Mouse (Mus musculus) forebrain, embryonic 13.5 days (tissue): ENCODE data around the gene Cyp3a16. TPM values are rescaled to one million over a fixed set of nuclear protein-coding genes. Genes with fewer than 3 reads are reported as not detected.
"Not testable (repeated sequence)": the region's sequence is repeated elsewhere in the genome, so short reads cannot be mapped to it uniquely, and the experiment has no call there.

Experiments used
- ATAC-seq: fragments of 200-750 bp; cut with Nextera tagmentation; 2 replicates; pipeline ENCODE4 v1.8.0; 2017
- H3K27ac ChIP-seq: fragments of 300-500 bp; sonication (generic); 2 replicates; pipeline ENCODE4 v1.5.1; 2015; ENCODE audit warnings: inconsistent platforms, mild to moderate bottlenecking, moderate library complexity
- H3K27me3 ChIP-seq: fragments of 300-500 bp; sonication (generic); 2 replicates; pipeline ENCODE4 v1.6.1; 2015; ENCODE audit warnings: mild to moderate bottlenecking, inconsistent platforms
- H3K36me3 ChIP-seq: fragments of 300-500 bp; sonication (generic); 2 replicates; pipeline ENCODE4 v1.6.1; 2015; ENCODE audit warnings: mild to moderate bottlenecking, inconsistent platforms; ENCODE audit not compliant: poor library complexity, severe bottlenecking
- H3K4me1 ChIP-seq: fragments of 300-500 bp; sonication (generic); 2 replicates; pipeline ENCODE4 v1.6.1; 2015; ENCODE audit warnings: inconsistent platforms
- H3K4me2 ChIP-seq: fragments of 300-500 bp; sonication (generic); 2 replicates; pipeline ENCODE4 v1.6.1; 2015; ENCODE audit warnings: inconsistent platforms, mild to moderate bottlenecking, moderate library complexity
- H3K4me3 ChIP-seq: fragments of 300-500 bp; sonication (generic); 2 replicates; pipeline ENCODE4 v1.5.1; 2015; ENCODE audit warnings: mild to moderate bottlenecking, inconsistent platforms
- H3K9ac ChIP-seq: fragments of 300-500 bp; sonication (generic); 2 replicates; pipeline ENCODE4 v1.6.1; 2015; ENCODE audit warnings: mild to moderate bottlenecking, inconsistent platforms
- H3K9me3 ChIP-seq: fragments of 300-500 bp; sonication (generic); replicated peaks from 2 replicates; pipeline ENCODE4 v1.6.1; 2016; ENCODE audit warnings: inconsistent platforms
- WGBS: fragments of 180-500 bp; shearing (Covaris S2); methylation state at CpG from one replicate; pipeline ENCODE4 v1.1.7; 2015; 5-methylcytosine and 5-hydroxymethylcytosine counted together
- polyA plus RNA-seq: library from polyadenylated mRNA; unstranded; fragments of >200 nt; fragmentation: Nextera tagmentation; extraction: Ambion mirVana; gene quantifications from 2 replicates; pipeline ENCODE4 v1.2.1, GENCODE M21; 2015

Cyp3a16 gene
- polyA plus RNA-seq, result not detected in 2 replicates

- peaks cover 36% of the 10 kb centered on the region for H3K9me3 ChIP-seq
- not testable (repeated sequence) for H3K27me3 ChIP-seq, H3K36me3 ChIP-seq, H3K4me1 ChIP-seq, H3K4me3 ChIP-seq, H3K9ac ChIP-seq, ATAC-seq, H3K4me2 ChIP-seq, H3K27ac ChIP-seq
- 64% methylated on average over 2 of the region's 2 CpGs for WGBS
Measured at GRCm38 (mm10) chr5:145469623-145470022, at the start of gene Cyp3a16. TSS of gene Cyp3a16 (minus strand) at chr5:145469723.

GRCm38 (mm10) chr5:145490300-145490699, 20.8 kb upstream of the Cyp3a16 start:
- H3K36me3 ChIP-seq, result no peaks in the 10 kb centered on the region
- H3K9me3 ChIP-seq, result no peaks in the 10 kb centered on the region
- H3K4me1 ChIP-seq, result no peaks in the 10 kb centered on the region
- no peak overlapping the region for H3K27ac ChIP-seq
- WGBS, result no CpG with 5 or more reads among the region's 6 CpGs
- H3K4me3 ChIP-seq, result no peak overlapping the region
- H3K9ac ChIP-seq, result no peak overlapping the region
- no peaks in the 10 kb centered on the region for H3K27me3 ChIP-seq
- no peak overlapping the region for H3K4me2 ChIP-seq
- no peak for ATAC-seq

- 65% methylated on average over 5 of the region's 5 CpGs for WGBS
- no peaks in the 10 kb centered on the region for H3K36me3 ChIP-seq
- H3K9me3 ChIP-seq, result peaks cover 43% of the 10 kb centered on the region
- H3K4me1 ChIP-seq, result no peaks in the 10 kb centered on the region
- H3K27me3 ChIP-seq, result no peaks in the 10 kb centered on the region
- no peak for ATAC-seq
- H3K4me2 ChIP-seq, result no peak overlapping the region
- no peak overlapping the region for H3K4me3 ChIP-seq
- H3K27ac ChIP-seq, result no peak overlapping the region
- H3K9ac ChIP-seq, result no peak overlapping the region
Measured at GRCm38 (mm10) chr5:145464304-145465088, 5.0 kb downstream of the Cyp3a16 start.

- 77% methylated on average over 4 of the region's 4 CpGs for WGBS
- Histone ChIP-seq H3K27me3 (no peaks in the 10 kb centered on the region), H3K4me2 (no peak overlapping the region), H3K9ac (no peak overlapping the region), H3K27ac (no peak overlapping the region), H3K36me3 (no peaks in the 10 kb centered on the region), H3K9me3 (peaks cover 47% of the 10 kb centered on the region), H3K4me1 (no peaks in the 10 kb centered on the region), H3K4me3 (no peak overlapping the region)
- ATAC-seq, result no peak
Measured at GRCm38 (mm10) chr5:145462321-145462720, 7.2 kb downstream of the Cyp3a16 start.

DNA sequence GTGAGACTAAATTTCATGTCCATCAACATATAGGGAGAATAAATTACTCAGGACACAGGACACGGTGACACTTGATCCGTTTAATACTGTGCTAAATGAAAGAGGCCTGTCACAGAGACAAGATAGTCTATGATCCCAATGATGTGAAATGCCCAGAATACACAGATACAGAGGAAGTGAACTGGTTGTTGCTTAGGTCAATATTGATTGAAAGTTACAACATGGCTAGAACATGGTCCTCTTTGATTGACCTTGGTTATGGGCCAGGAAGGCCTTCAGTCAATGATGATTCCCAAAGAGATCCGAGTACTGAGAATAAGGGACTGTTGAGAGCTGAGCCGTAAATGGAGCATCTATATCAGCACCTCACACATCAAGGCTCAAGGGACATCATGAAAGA, 15.1 kb downstream of the Cyp3a16 start:
- no peaks in the 10 kb centered on the region for H3K27me3 ChIP-seq
- no peaks in the 10 kb centered on the region for H3K36me3 ChIP-seq
- no peaks in the 10 kb centered on the region for H3K4me1 ChIP-seq
- H3K27ac ChIP-seq, result no peak overlapping the region
- no peak overlapping the region for H3K4me3 ChIP-seq
- peaks cover 59% of the 10 kb centered on the region for H3K9me3 ChIP-seq
- H3K4me2 ChIP-seq, result no peak overlapping the region
- no peak for ATAC-seq
- 88% methylated on average over 4 of the region's 4 CpGs for WGBS
- H3K9ac ChIP-seq, result no peak overlapping the region

DNA sequence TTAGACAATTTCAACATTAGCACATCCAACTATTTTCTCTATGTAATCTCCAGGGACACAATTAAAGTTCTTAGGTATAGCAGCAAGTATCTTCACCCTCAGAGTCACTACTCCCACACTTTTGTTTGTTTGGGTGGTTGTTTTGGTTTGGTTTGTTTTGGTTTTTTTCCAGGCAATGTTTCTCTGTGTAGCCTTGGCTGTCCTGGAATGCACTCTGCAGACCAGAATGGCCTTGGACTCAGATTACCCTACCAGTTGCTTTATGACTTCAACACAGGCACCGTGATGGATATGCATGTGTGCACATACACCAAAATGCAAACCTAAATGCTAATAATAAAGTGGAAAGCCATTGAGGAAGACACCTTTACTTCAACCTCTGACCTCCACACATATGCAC, 35.8 kb downstream of the Cyp3a16 start:
- H3K27ac ChIP-seq, result no peak overlapping the region
- no peak for ATAC-seq
- WGBS, result 77% methylated on average over 1 of the region's 1 CpGs
- no peak overlapping the region for H3K4me3 ChIP-seq
- H3K4me1 ChIP-seq, result no peaks in the 10 kb centered on the region
- peaks cover 35% of the 10 kb centered on the region for H3K9me3 ChIP-seq
- H3K9ac ChIP-seq, result no peak overlapping the region
- no peaks in the 10 kb centered on the region for H3K27me3 ChIP-seq
- H3K4me2 ChIP-seq, result no peak overlapping the region
- no peaks in the 10 kb centered on the region for H3K36me3 ChIP-seq

DNA sequence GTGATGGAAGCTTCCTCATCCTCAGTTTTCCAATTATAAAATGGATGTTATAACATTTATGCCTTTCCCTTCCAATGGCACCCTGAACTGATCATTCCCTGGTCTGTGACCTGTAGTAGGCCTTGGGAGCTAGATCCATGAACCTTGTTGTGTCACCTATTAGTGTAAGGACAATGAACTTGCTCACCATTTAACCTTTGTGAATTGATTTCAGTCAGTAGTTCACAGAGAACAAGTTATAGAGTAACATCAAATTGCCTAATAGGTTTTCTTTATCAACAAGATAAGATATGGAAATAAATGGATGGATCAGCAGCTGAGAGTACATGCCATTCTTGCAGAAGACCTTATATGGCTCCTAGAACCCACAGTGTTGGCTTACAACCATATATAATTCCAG, 38.5 kb downstream of the Cyp3a16 start:
- Histone ChIP-seq H3K36me3 (no peaks in the 10 kb centered on the region), H3K4me2 (no peak overlapping the region), H3K9me3 (peaks cover 36% of the 10 kb centered on the region), H3K4me3 (no peak overlapping the region), H3K9ac (no peak overlapping the region), H3K27ac (no peak overlapping the region), H3K4me1 (no peaks in the 10 kb centered on the region), H3K27me3 (no peaks in the 10 kb centered on the region)
- ATAC-seq, result no peak

GRCm38 (mm10) chr5:145422287-145422686, 47.2 kb downstream of the Cyp3a16 start:
- H3K36me3 ChIP-seq, result no peaks in the 10 kb centered on the region
- peaks cover 10% of the 10 kb centered on the region for H3K9me3 ChIP-seq
- no peaks in the 10 kb centered on the region for H3K27me3 ChIP-seq

GRCm38 (mm10) chr5:145415416-145415815, 54.1 kb downstream of the Cyp3a16 start:
- not testable (repeated sequence) for H3K4me1 ChIP-seq, H3K4me3 ChIP-seq, H3K27ac ChIP-seq, H3K4me2 ChIP-seq, H3K9ac ChIP-seq, ATAC-seq, H3K27me3 ChIP-seq, H3K36me3 ChIP-seq
- peaks cover 50% of the 10 kb centered on the region for H3K9me3 ChIP-seq
- 89% methylated on average over 9 of the region's 9 CpGs for WGBS

More at GRCm38 (mm10) chr5:145422287-145422686, 47.2 kb downstream of the Cyp3a16 start:
- H3K4me3 ChIP-seq, result no peak overlapping the region
- no peak for ATAC-seq
- no peak overlapping the region for H3K4me2 ChIP-seq
- H3K27ac ChIP-seq, result no peak overlapping the region
- no peaks in the 10 kb centered on the region for H3K4me1 ChIP-seq
- H3K9ac ChIP-seq, result no peak overlapping the region
- WGBS, result 80% methylated on average over 1 of the region's 1 CpGs

Other genes with a start within 250 kb of the Cyp3a16 start
- gene Zfp655, start 238.0 kb downstream of the Cyp3a16 start, polyA plus RNA-seq, result 38.2 and 39.5 TPM in 2 replicates
- gene Zscan25, start 189.2 kb downstream of the Cyp3a16 start, polyA plus RNA-seq, result 0.44 and 0.83 TPM in 2 replicates
- gene Cyp3a57, start 124.4 kb downstream of the Cyp3a16 start, polyA plus RNA-seq, result not detected in 2 replicates
- not detected in 2 replicates for gene Cyp3a41b, start 115.0 kb upstream of the Cyp3a16 start, polyA plus RNA-seq